Mouse (Mus musculus) forebrain, embryonic 13.5 days (tissue): ENCODE results near the gene Zmiz2. TPM values are rescaled to one million over a fixed set of nuclear protein-coding genes. Genes with fewer than 3 reads are reported as not detected.
"Not testable (repeated sequence)": the region's sequence is repeated elsewhere in the genome, so short reads cannot be mapped to it uniquely, and the experiment has no call there.

ENCODE experiments used
- ATAC-seq: fragments of 200-750 bp; cut with Nextera tagmentation; 2 replicates; pipeline ENCODE4 v1.8.0; 2017
- H3K27ac ChIP-seq: fragments of 300-500 bp; sonication (generic); 2 replicates; pipeline ENCODE4 v1.5.1; 2015; ENCODE audit warnings: inconsistent platforms, mild to moderate bottlenecking, moderate library complexity
- H3K27me3 ChIP-seq: fragments of 300-500 bp; sonication (generic); 2 replicates; pipeline ENCODE4 v1.6.1; 2015; ENCODE audit warnings: mild to moderate bottlenecking, inconsistent platforms
- H3K36me3 ChIP-seq: fragments of 300-500 bp; sonication (generic); 2 replicates; pipeline ENCODE4 v1.6.1; 2015; ENCODE audit warnings: mild to moderate bottlenecking, inconsistent platforms; ENCODE audit not compliant: poor library complexity, severe bottlenecking
- H3K4me1 ChIP-seq: fragments of 300-500 bp; sonication (generic); 2 replicates; pipeline ENCODE4 v1.6.1; 2015; ENCODE audit warnings: inconsistent platforms
- H3K4me2 ChIP-seq: fragments of 300-500 bp; sonication (generic); 2 replicates; pipeline ENCODE4 v1.6.1; 2015; ENCODE audit warnings: inconsistent platforms, mild to moderate bottlenecking, moderate library complexity
- H3K4me3 ChIP-seq: fragments of 300-500 bp; sonication (generic); 2 replicates; pipeline ENCODE4 v1.5.1; 2015; ENCODE audit warnings: mild to moderate bottlenecking, inconsistent platforms
- H3K9ac ChIP-seq: fragments of 300-500 bp; sonication (generic); 2 replicates; pipeline ENCODE4 v1.6.1; 2015; ENCODE audit warnings: mild to moderate bottlenecking, inconsistent platforms
- H3K9me3 ChIP-seq: fragments of 300-500 bp; sonication (generic); replicated peaks from 2 replicates; pipeline ENCODE4 v1.6.1; 2016; ENCODE audit warnings: inconsistent platforms
- WGBS: fragments of 180-500 bp; shearing (Covaris S2); methylation state at CpG from one replicate; pipeline ENCODE4 v1.1.7; 2015; 5-methylcytosine and 5-hydroxymethylcytosine counted together
- polyA plus RNA-seq: library from polyadenylated mRNA; unstranded; fragments of >200 nt; fragmentation: Nextera tagmentation; extraction: Ambion mirVana; gene quantifications from 2 replicates; pipeline ENCODE4 v1.2.1, GENCODE M21; 2015

The Zmiz2 gene
- polyA plus RNA-seq, 1 experiment from 2014 or later: 29.1 TPM

DNA sequence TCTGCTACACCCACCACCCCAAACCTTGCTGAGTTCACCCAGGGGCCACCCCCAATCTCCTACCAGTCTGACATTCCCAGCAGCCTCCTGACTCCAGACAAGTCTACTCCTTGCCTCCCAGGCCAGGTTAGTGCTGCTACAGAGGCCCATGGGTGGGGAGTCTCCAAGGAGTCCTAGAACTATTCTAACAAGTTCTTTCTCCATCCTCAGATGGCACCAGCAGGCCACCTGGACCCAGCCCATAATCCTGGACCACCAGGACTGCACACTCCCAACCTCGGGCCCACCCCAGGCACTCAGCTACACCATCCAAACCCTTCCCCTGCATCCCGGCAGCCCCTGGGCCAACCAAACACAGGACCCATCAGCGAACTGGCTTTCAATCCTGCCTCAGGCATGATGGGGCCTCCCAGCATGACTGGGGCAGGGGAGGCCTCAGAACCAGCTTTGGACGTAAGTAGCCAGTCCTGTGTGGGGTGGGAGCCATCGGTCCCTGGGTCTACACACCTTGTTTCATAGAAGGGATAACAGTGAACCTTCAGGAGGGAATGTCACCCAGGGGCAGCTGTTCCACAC lies 15.0 kb downstream of the Zmiz2 start:
- no peak for ATAC-seq
- Histone ChIP-seq H3K27ac (no peak overlapping the region), H3K9me3 (no peaks in the 10 kb centered on the region), H3K4me2 (no peak overlapping the region), H3K4me1 (peaks cover 9% of the 10 kb centered on the region; the same call in 1 of the 2 replicates), H3K9ac (no peak overlapping the region), H3K27me3 (no peaks in the 10 kb centered on the region), H3K4me3 (no peak overlapping the region), H3K36me3 (peaks cover 81% of the 10 kb centered on the region)
- 97% methylated on average over 5 of the region's 5 CpGs for WGBS

DNA sequence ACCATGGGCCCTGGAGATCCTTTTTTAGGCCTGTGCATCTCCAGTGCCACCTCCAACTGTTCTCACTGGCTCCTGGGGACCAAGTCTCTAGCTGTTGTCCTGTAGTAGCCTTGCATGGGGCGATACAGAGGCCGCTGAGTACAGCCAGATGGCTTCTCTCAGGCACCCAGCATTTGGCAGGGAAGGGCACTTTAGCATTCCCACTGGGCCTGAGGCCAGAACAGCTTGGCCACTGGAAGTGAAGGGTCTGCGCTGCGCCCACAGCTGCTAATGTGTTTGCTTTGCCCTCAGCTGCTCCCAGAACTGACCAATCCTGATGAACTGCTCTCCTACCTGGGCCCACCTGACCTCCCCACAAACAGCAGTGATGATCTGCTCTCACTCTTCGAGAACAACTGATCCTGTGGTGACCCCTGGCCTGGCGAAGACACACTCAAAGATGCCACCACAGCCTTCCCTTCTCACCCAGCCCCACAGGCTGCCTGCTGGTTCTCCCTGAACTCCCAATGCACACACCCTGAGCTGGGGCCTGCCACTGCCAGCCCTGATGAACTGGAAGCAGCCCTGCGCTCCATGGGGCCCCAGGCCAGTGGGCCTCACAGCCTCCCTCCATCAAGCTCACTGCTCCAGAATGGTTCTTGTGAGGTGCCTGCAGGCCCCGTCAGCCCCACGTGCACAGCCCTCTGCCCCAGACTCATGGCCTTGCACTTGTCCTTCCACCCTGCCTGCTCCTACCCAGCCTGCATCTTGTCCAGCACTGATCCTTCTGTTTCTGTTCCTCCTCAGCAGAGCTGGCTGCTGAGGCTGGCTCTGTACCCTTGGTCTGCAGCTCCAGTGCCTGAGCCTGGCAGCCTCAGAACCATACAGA lies 16.1 kb downstream of the Zmiz2 start:
- H3K9me3 ChIP-seq: no peaks in the 10 kb centered on the region
- no peak overlapping the region; the same call in 1 of the 2 replicates for H3K9ac ChIP-seq
- H3K4me1 ChIP-seq: peaks cover 9% of the 10 kb centered on the region; the same call in 1 of the 2 replicates
- H3K27ac ChIP-seq: 0 out of 2 replicates have a peak overlapping the region, but pooled peaks have one; percentile 12
- no peaks in the 10 kb centered on the region for H3K27me3 ChIP-seq
- H3K4me2 ChIP-seq: no peak overlapping the region
- peaks cover 71% of the 10 kb centered on the region for H3K36me3 ChIP-seq
- WGBS: 95% methylated on average over 9 of the region's 9 CpGs
- ATAC-seq: peak; percentile 12; the same call in 1 of the 2 replicates
- H3K4me3 ChIP-seq: no peak overlapping the region

DNA sequence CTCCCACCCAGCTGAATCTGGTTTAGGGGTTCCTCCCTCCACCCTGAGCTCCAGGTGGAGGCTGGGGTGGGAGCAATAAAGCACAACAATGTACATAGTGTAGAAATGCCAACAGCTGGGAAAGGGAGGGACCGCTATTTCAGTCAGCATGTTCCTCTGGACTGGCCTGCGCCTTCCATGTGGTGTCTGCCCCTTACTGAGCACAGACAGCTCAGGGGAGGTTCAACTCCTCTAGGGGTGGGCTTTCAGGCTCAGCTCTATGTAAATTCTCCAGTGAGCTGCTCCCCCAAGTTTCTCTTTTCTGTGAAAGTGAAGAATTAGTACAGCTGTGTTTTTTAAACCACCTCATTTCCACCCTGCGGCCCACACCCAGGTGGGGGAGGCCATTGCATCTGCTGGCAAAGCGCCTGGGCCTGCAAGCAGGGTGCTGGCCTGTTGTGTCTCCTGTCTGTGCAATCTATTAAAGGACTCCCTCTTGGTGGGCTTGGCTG lies 16.8 kb downstream of the Zmiz2 start:
- H3K9ac ChIP-seq: no peak overlapping the region; the same call in 1 of the 2 replicates
- no peaks in the 10 kb centered on the region for H3K9me3 ChIP-seq
- H3K27ac ChIP-seq: peak overlapping the region; percentile 12; the same call in 1 of the 2 replicates
- peaks cover 64% of the 10 kb centered on the region for H3K36me3 ChIP-seq
- 93% methylated on average over 4 of the region's 4 CpGs for WGBS
- no peak overlapping the region for H3K4me3 ChIP-seq
- ATAC-seq: no peak
- peaks cover 9% of the 10 kb centered on the region; the same call in 1 of the 2 replicates for H3K4me1 ChIP-seq
- no peak overlapping the region for H3K4me2 ChIP-seq
- H3K27me3 ChIP-seq: no peaks in the 10 kb centered on the region

DNA sequence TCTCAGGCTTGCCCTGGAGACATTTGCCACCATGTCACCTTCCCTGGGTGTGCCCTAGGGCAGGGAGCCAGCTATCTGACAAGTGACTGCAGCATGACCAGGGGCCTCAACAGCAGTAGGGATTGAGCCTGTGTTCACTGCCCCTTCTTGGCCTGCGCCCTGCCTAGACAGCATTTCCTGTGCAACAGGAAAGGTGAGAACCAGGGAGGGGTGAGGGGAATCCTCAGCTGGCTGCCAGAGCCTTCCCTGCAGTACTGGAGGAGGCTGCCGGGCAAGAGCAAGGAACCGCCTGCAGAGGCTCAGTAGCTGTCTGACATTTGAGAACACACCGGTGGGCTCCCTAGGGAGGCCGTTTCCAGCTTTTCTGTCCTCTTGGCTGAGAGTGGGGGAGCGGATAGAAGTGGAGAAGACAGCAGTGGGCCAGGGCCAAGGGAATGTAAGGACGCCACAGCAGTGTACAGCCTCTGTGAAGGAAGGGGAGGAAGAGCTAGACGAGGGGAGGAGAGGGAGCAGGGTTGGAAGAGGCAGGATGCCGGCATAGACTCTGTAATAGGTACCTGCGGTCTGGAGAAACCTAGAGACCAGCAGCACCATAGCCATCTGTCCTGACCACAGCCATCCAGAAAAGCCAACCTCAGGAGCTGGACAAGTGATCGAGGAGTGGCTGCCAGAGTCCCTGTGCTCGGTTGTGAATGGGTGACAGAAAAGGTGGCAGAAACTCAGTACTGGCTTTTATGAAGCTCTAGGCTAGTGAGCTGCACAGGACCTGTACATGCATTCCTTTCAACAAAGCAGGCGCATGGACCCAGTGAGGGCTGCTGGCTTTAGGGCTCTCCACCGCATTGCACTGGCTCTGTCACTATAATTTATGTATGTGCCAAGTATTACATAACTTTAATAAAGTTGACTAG lies 17.6 kb downstream of the Zmiz2 start:
- 0 out of 2 replicates have a peak, but pooled peaks have one; percentile 14 for ATAC-seq
- WGBS: 51% methylated on average over 14 of the region's 14 CpGs

DNA sequence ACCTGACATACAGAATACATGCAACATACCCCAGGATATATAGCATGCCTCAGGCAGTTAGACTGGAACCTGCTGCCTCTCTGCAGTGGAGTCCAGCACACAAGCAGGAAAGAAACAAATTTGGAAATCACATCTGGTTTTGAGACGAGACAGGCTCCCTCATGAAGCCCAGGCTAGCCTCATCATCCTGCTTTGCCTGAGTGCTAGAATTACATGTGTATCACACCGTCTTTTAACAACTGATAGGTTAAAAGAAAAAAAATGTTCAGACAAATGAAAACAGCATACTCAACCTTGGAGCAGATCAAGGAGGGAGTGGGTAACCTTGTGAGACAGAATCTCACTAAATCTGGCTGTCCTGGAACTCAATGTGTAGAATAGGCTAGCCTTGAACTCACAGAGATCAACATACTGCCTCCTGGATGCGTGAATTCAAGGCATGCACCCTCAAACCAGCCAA lies 18.3 kb downstream of the Zmiz2 start:
- no peak overlapping the region for H3K27ac ChIP-seq
- H3K27me3 ChIP-seq: no peaks in the 10 kb centered on the region
- H3K9me3 ChIP-seq: no peaks in the 10 kb centered on the region
- 84% methylated on average over 3 of the region's 3 CpGs for WGBS
- H3K4me3 ChIP-seq: no peak overlapping the region
- no peak overlapping the region for H3K4me2 ChIP-seq
- H3K9ac ChIP-seq: no peak overlapping the region
- no peak for ATAC-seq
- peaks cover 9% of the 10 kb centered on the region; the same call in 1 of the 2 replicates for H3K4me1 ChIP-seq
- H3K36me3 ChIP-seq: peaks cover 48% of the 10 kb centered on the region

More for the DNA sequence above, 17.6 kb downstream of the Zmiz2 start:
- Histone ChIP-seq H3K27ac (peak overlapping the region; percentile 54; the same call in 1 of the 2 replicates), H3K4me3 (no peak overlapping the region), H3K4me2 (no peak overlapping the region), H3K9ac (no peak overlapping the region), H3K9me3 (no peaks in the 10 kb centered on the region), H3K27me3 (no peaks in the 10 kb centered on the region), H3K36me3 (peaks cover 55% of the 10 kb centered on the region), H3K4me1 (peaks cover 9% of the 10 kb centered on the region; the same call in 1 of the 2 replicates)

DNA sequence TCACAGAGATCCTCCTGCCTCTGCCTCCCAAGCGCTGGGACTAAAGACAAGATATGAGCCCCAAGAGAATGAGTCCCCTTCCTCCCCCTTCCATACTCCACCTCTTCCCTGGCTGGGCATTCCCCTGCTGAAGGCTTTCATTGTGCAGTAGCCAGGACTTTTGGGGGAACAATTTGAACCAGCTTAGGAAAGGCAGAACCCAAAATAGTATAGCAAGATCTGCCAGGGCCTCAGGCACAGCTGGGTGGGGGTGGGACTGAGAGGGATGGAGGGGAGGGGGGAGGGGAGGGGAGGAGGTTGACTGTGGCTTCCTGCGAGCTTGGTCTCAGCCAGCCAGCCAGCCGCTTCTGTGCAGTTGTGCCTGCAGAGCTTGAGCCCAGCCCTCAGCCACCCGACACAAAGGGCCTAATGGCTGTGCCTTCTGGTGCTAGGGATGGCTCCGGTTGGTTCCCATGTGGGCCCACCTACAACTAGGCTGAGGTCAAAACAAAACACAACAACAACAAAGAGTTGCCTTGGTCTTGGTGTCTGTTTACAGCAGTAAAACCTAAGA lies 21.3 kb downstream of the Zmiz2 start:
- 50% methylated on average over 5 of the region's 5 CpGs for WGBS
- Histone ChIP-seq H3K27ac (no peak overlapping the region), H3K4me1 (peaks cover 13% of the 10 kb centered on the region), H3K36me3 (peaks cover 19% of the 10 kb centered on the region), H3K9ac (no peak overlapping the region), H3K4me3 (no peak overlapping the region), H3K4me2 (no peak overlapping the region), H3K27me3 (no peaks in the 10 kb centered on the region), H3K9me3 (no peaks in the 10 kb centered on the region)
- no peak for ATAC-seq

DNA sequence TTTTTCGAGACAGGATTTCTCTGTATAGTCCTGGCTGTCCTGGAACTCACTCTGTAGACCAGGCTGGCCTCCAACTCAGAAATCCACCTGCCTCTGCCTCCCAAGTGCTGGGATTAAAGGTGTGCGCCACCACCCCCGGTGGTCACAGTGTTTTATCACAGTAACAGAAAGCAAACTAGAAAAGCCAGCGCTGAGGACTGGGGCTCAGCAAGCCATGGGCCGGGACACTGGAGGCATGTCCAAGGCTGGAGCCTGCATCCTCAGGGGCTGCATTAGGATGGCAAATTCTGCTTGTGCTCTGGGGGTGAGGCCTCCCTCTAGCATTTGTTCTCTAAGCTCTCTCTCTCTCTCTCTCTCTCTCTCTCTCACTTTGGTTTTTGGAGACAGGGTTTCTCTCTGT lies 21.9 kb downstream of the Zmiz2 start:
- H3K27ac ChIP-seq, H3K9me3 ChIP-seq, H3K4me2 ChIP-seq, H3K27me3 ChIP-seq, ATAC-seq, H3K9ac ChIP-seq, H3K4me3 ChIP-seq: not testable (repeated sequence)
- H3K36me3 ChIP-seq: peaks cover 13% of the 10 kb centered on the region
- 91% methylated on average over 5 of the region's 5 CpGs for WGBS
- peaks cover 13% of the 10 kb centered on the region for H3K4me1 ChIP-seq

DNA sequence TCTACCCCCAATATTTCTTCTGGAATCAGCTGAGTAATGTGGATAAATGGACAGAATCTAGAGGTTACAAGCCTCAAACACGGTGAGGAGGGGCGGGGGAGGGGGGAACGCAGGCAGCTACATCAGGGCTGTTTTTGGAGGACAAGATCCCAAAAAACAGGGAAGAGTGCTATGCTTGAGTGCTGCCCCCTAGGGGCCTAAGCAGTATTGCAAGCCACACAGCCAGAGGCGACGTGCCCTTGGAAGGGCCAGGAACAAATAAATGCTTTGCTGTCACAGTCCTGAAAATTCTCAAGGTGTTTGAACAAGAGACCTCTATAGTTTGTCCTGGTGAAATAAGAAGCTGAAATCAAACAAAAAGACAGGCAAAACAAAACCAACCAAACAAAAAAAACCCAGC lies 22.8 kb downstream of the Zmiz2 start:
- Histone ChIP-seq H3K4me3 (no peak overlapping the region), H3K9ac (no peak overlapping the region), H3K27me3 (no peaks in the 10 kb centered on the region), H3K4me2 (no peak overlapping the region), H3K9me3 (no peaks in the 10 kb centered on the region), H3K36me3 (peaks cover 3% of the 10 kb centered on the region; the same call in 1 of the 2 replicates), H3K4me1 (peaks cover 9% of the 10 kb centered on the region), H3K27ac (no peak overlapping the region)
- 6% methylated on average over 5 of the region's 5 CpGs for WGBS
- ATAC-seq: no peak

DNA sequence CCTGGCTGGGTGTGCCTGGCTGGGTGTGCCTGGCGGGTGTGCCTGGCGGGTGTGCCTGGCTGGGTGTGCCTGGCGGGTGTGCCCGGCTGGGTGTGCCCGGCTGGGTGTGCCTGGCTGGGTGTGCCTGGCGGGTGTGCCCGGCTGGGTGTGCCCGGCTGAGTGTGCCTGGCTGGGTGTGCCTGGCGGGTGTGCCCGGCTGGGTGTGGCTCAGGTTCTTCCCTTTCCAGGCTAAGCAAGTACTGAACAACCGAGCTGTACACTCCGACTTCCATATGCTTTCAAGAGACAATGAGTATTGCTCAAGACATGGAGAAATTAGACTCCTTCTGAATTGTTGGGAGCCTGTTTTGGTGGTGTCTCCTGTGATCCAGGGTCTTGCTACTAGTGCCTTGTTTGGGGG lies 24.4 kb downstream of the Zmiz2 start:
- H3K27ac ChIP-seq: no peak overlapping the region
- no peak overlapping the region for H3K9ac ChIP-seq
- no peak overlapping the region for H3K4me2 ChIP-seq
- peaks cover under 1% of the 10 kb centered on the region; the same call in 1 of the 2 replicates for H3K36me3 ChIP-seq
- 95% methylated on average over 11 of the region's 12 CpGs for WGBS
- no peak overlapping the region for H3K4me3 ChIP-seq
- ATAC-seq: no peak
- H3K27me3 ChIP-seq: no peaks in the 10 kb centered on the region
- peaks cover 24% of the 10 kb centered on the region for H3K4me1 ChIP-seq
- H3K9me3 ChIP-seq: no peaks in the 10 kb centered on the region

DNA sequence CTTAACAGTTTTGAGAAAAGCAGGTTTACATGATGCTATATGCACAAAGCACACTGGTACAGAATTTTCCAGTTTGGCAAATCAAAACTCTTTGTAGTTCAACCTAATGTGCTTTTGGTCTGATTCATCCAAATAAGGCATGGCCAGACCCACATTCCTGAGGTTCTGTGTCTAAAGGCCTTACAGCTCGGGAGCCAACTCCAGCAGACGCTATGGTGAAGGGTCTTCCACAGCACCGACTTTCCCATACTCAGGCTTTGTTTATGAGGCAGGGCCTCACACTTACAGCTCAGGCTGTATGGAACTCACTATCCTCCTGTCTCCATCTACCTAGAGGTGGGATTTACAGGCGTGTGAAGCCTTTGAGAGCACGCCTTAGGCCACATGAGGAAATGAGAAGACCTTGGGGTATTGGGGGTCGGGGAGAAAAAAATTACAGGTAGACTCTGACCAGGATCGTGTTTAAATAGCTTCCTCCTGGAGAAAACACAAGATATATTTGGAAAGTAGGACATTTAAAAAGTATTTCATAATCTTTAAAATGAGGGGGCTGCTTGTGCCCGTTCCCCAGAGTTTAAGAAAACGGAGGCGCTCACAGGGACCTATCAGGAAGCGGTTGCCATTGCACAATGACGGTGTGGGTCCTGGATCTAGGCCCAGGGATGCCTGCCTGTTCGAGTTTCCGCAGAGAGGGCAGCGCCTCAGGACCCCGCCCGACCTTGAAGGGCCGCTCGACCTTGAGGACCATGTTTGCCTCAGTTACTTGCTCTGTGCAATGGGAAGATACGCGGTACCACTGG lies 26.1 kb downstream of the Zmiz2 start, which contains the start of gene Ppia:
TSS of gene Ppia (plus strand) at position 693 of the 800 bp plus-strand sequence.
- Histone ChIP-seq H3K27ac (peak within 1 kb of the TSS; percentile 95), H3K4me1 (peaks cover 30% of the 10 kb centered on the region), H3K27me3 (no peaks in the 10 kb centered on the region), H3K4me2 (peak within 1 kb of the TSS; percentile 75), H3K4me3 (peak within 1 kb of the TSS; percentile 78), H3K9me3 (no peaks in the 10 kb centered on the region), H3K9ac (peak within 1 kb of the TSS; percentile 94), H3K36me3 (peaks cover 15% of the 10 kb centered on the region)
- WGBS: 13% methylated on average over 21 of the region's 21 CpGs
- no peak for ATAC-seq
